Mouse (Mus musculus) spleen, postnatal 10 days (tissue): ENCODE measurements around the gene Gm3233.
"Not testable (repeated sequence)": the region's sequence is repeated elsewhere in the genome, so short reads cannot be mapped to it uniquely, and the experiment has no call there.

Source experiments
- DNase-seq, 2 experiments: peaks; one replicate each; pipeline ENCODE4 v3.0.0; 2021 to 2022; ENCODE audit warnings: low spot score in 2 of 2

Gene Gm3233

DNA sequence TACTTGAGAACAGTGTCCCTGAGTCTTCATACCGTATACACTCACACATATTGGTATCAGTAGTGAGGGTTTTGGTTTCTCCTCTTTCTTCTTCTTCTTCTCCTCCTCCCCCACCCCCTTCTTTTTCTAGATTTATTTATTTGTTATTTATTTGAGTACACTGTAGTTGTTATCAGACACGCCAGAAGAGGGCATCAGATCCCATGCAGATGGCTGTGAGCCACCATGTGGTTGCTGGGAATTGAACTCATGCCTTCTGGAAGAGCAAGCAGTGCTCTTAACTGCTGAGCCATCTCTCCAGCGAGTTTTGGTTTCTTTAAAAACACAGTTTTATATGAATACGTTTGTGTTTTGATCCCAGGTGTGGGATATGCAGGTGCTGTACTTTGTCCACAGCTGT lies 31.2 kb downstream of the Gm3233 start:
- DNase-seq, result no peak

DNA sequence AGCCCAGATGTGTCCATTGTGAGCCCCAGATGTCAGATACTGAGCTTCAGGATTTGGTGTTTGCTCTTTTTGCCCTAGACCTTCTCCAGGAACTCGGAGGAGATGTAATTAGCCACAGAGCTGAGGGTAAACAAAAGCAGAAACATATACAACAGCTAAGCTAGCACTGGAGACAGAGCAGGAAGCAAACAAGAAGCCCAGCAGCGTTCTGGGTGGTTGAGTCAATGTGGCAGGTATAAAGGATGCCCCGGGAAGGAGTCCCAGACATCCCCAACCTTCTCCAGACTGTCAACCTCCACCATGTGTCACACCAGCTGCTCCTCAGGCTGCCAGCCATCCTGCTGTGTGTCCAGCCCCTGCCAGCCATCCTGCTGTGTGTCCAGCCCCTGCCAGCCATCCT lies 33.3 kb downstream of the Gm3233 start, which contains the start of gene Gm10100:
Gene Gm10100 (plus strand): TSS at position 301 of the 400 bp plus-strand sequence.
- no peak for DNase-seq

DNA sequence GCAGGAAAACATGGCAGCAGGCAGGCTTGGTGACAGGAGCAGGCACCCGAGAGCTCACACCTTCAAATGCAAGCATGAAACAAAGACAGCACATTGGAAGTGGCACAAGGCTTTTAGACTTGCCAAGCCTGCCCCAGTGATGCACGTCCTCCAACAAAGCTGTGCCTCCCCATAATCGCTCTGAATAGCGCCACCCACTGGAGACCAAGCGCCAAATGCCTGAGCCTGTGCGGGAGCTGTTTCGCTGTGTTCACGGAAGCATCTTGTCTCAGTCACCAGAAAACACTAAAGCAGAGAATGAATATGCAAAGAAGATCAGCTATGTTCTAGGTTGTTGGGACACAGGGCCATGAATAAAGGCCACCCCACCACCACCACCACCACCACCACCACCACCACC lies 34.6 kb downstream of the Gm3233 start:
- no peak for DNase-seq

DNA sequence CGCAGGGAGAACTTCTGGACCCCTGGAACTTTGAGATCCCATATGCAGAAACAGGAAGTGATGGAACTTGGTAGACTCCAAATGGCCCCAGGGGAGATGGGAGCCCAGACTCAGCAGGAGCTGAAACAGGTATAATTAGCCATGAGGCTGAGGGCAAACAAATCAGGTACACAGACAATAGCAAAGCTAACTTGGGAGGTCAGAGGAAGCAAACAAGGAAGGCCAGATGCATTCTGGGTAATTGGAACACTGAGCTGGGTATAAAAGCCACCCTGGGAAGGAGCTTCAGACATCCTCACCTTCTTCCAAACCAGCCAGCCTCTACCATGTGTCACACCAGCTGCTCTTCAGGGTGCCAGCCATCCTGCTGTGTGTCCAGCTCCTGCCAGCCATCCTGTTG lies 39.2 kb downstream of the Gm3233 start, which contains the start of gene Krtap12-1:
Gene Krtap12-1 (plus strand): TSS at position 301 of the 400 bp plus-strand sequence.
- not testable (repeated sequence) for DNase-seq

DNA sequence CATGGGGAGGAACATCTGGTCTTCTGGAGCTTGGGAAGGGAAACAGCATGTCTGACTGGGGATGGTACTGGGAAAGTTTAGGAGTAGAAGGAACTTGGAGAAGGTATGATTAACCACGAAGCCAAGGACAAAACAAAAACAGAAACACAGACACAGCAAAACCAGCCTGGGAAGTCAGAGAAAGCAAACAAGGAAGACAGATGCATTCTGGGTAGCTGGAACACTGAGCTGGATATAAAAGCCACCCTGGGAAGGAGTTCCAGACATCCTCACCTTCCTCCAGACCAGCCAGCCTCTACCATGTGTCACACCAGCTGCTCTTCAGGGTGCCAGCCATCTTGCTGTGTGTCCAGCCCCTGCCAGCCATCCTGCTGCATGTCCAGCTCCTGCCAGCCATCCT lies 44.0 kb downstream of the Gm3233 start, which contains the start of gene Gm10142:
Gene Gm10142 (plus strand): TSS at position 301 of the 400 bp plus-strand sequence.
- no peak for DNase-seq

DNA sequence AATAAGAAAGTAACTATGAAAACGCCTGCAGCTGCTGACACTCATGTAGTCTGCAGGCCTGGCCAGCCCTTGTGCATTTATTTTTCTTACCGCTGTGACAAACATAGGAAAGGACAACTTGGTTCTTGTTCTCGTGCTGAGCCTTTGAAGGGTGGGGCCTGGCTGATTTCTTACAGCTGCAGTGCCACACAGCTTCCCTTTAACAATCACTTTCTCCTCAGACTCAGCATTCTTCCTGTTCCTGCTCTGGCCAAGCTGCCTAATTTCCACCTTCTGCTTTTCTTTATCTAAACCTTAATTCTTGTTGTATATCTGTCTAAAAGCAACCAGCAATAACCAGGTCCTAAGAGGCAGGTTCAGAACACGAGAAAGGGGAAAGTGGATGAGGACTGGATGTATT lies 45.7 kb downstream of the Gm3233 start:
- no peak for DNase-seq

DNA sequence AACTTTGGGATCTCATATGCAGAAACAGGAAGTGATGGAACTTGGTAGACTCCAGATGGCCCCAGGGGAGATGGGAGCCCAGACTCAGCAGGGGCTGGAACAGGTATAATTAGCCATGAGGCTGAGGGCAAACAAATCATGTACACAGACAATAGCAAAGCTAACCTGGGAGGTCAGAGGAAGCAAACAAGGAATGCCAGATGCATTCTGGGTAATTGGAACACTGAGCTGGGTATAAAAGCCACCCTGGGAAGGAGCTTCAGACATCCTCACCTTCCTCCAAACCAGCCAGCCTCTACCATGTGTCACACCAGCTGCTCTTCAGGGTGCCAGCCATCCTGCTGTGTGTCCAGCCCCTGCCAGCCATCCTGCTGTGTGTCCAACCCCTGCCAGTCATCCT lies 48.3 kb downstream of the Gm3233 start, which contains the start of gene Gm10024:
Gene Gm10024 (plus strand): TSS at position 301 of the 400 bp plus-strand sequence.
- not testable (repeated sequence) for DNase-seq

DNA sequence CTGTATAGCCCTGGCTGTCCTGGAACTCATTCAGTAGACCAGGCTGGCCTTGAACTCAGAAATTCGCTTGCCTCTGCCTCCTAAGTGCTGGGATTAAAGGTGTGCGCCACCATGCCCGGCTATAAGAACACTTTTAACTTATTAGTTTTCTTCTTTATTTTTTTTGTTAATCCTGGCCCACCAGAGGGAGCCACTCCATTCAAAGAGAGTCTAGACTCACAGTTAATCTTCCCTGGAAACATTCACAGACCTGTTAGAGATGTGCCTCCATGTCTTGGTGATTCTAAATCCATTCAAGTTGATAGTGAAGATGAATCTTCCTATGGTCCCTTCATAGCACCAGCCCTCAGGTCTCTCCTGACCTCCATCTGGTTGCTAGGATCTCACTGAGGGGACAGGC lies 49.7 kb downstream of the Gm3233 start:
- no peak for DNase-seq
